Mouse (Mus musculus) CD8-positive naive resting alpha-beta T cell, adult 2 months (primary cell): Measurements from ENCODE around the gene Dpagt1.
"Not testable (repeated sequence)": the region's sequence is repeated elsewhere in the genome, so short reads cannot be mapped to it uniquely, and the experiment has no call there.

ENCODE experiments used
- DNase-seq, 2 experiments: peaks; one replicate each; pipeline ENCODE4 v3.0.0; 2022; ENCODE audit warnings: low read depth in 2 of 2, low spot score in 2 of 2

The Dpagt1 gene

DNA sequence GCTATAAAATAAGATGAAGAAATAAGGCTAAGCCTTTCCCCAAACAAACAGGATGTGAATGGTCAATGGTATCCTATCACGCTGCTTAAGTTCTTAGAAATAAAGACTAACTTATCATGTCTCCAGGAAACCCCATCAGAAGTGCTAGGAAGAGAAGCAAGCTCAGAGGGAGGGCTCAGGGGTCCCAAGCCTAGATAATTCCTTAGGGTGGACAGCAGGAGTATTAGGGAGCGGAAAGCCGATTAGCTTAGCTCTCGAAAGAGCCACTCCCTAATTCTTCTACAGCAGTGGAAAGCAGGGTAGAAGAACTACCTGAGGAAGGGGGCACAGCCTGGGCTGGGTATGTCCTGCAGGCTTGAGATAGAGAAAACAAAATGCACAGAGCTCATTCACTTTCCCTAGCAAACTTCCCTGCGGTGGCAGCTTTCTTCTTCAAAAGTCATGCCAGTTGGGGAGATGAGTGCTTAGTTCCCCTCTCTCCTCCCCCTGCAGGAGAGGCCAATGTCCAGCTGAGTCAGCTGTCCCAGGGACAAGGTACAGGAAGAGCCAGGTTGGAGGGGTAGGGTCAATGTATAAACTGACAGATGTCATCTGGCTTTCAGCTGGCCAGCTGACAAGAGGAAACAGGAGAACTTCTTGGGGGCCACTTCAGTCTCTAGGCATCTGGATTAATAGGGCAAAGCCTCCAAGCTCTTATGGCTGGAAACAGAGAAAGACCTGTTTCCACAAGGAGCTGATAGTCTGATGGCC lies 7.6 kb upstream of the Dpagt1 start:
- no peak for DNase-seq

GRCm38 (mm10) chr9:44318826-44319095 lies 7.1 kb upstream of the Dpagt1 start:
- DNase-seq = no peak

- peak in 1 of 2 experiments; percentile 27 for DNase-seq
These were observed 6.5 kb upstream of the Dpagt1 start for GRCm38 (mm10) chr9:44319105-44319886.

DNA sequence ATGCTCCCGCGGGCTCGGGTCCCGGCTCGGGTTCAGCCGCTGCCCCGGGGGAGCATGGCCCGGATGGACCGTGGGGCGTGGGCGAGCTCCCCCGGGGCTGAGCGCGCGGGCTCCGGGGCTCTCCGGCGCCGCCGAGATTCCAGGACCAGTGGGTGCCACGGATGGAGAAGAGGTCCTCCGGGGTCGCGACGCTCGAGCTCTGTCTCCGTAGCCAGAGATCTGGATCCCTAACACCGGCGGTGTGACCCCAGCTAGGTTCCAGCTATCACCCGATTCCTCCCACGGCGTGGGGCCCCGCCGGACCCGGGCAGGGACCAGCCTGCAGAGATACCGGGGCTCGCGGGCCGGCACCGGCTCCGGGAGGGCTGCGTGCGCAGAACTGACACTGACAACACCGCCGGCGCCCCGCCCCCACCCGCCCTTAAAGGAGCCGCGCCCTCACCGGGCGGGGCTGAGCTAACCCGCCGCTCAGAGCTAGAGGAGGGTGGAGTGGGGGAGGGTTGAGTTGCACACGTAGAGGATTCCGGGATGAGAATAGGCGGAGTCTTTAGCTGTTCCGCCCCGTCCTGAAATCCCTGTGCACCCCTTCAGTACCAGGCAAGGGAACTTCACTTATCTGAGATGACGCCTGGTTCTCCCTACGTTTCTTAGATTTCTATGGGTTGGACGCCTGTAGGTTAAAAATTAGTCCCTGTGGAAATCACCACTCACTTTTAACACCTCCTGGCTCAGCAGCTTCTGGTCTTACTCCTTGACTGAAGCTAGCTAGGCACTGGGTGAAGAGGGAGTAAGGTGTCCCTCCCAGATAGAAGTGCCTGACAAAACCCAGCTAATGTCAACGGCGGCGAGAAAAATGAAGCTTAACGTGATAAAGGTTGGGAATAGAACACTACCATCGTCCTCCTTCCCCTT lies 5.7 kb upstream of the Dpagt1 start, which contains the start of gene C2cd2l:
Gene C2cd2l (minus strand): TSS at position 399 of the 912 bp plus-strand sequence.
- peak; percentile 54 to 64 for DNase-seq

DNA sequence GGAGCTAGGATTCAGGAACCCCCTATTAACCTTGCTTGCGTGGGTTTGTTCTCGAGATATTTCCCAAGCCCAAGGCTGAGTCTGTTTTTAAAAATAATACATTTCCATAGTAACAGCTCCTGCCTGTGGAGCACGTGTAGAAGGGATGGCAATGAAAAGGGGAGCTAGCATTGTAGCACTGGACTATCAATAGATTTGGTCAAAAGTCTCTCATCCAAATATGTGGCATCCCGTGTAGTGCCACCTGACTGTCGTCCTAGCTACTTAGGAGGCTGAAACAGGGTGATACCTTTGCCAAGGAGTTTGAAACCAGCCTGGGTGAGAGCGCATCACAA lies 5.1 kb upstream of the Dpagt1 start:
- no peak for DNase-seq

DNA sequence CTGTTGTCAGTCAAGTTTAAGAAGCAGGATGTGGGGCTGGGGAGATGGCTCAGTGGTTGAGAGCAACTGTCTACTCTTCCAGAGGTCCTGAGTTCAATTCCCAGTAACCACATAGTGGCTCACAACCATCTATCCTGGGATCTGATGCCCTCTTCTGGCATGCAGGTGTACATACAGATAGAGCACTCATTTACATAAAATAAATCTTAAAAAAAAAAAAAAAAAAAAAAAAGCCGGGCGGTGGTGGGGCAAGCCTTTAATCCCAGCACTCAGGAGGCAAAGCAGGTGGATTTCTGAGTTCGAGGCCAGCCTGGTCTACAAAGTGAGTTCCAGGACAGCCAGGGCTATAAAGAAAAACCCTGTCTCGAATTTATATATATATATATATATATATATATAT lies 2.2 kb upstream of the Dpagt1 start:
- not testable (repeated sequence) for DNase-seq

- DNase-seq = no peak
These were observed 1.7 kb upstream of the Dpagt1 start for GRCm38 (mm10) chr9:44324147-44324546.

GRCm38 (mm10) chr9:44325032-44325767 lies 619 bp upstream of the Dpagt1 start:
- not testable (repeated sequence) for DNase-seq

GRCm38 (mm10) chr9:44326371-44327063 lies 698 bp downstream of the Dpagt1 start:
- peak; percentile 62 to 64 for DNase-seq

DNA sequence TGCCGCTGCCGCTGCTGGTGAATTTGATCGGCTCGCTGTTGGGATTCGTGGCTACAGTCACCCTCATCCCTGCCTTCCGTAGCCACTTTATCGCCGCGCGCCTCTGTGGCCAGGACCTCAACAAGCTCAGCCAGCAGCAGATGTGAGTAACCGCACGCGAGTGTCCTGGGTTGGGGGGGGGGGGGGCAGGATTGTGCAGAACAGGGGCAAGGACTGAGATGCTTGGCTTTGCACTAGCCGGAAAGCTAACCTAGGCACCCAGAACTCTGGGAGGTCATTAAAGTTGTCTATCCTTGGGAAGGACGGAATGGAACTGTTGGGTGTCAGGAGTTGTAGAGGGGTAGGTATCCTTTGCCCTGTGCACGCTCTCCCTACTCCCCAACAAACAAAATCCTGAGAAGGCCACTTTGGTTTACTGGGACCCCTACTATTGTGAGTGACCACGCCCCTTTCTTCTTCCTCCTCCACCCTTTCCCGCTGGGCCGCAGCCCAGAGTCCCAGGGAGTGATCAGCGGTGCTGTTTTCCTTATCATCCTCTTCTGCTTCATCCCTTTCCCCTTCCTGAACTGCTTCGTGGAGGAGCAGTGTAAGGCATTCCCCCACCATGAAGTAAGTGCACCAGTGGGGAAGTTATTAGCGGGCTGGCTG lies 1.4 kb downstream of the Dpagt1 start:
- DNase-seq = no peak

- DNase-seq = no peak
These were observed 2.1 kb downstream of the Dpagt1 start for GRCm38 (mm10) chr9:44327926-44328325.

- DNase-seq = no peak
These were observed 4.9 kb downstream of the Dpagt1 start for GRCm38 (mm10) chr9:44330736-44331135.

DNA sequence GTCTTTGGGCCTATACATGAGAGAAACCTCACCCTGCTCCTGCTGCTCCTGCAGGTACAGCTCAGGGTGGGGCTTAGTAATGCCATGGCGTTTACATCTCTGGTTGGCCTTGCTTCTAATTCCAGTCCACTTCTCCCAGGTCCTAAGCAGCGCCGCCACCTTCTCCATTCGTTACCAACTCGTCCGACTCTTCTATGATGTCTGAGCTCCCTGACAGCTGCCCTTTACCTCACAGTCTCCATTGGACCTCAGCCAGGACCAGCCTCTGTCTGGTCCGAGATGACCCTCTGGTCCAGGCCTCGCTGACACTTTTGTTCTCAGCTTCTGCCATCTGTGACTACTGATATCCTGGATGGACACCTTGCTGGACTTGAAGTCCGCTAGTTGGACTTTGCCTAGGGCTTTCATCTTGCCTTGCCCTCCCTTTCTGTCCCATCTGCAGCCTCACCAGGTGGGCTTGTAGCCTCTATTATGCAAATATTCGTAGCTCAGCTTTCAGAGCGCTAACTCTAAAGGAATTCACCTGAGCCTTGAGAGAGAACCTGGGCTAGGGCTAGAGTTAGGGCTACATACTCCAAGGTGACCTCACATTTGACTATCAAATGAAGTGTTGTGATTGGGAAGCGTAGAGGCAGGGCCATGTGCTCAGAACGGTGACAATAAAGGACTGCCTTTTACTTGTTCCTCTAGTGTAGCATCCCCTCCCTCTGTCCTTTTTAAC lies 7.3 kb downstream of the Dpagt1 start:
- no peak for DNase-seq

DNA sequence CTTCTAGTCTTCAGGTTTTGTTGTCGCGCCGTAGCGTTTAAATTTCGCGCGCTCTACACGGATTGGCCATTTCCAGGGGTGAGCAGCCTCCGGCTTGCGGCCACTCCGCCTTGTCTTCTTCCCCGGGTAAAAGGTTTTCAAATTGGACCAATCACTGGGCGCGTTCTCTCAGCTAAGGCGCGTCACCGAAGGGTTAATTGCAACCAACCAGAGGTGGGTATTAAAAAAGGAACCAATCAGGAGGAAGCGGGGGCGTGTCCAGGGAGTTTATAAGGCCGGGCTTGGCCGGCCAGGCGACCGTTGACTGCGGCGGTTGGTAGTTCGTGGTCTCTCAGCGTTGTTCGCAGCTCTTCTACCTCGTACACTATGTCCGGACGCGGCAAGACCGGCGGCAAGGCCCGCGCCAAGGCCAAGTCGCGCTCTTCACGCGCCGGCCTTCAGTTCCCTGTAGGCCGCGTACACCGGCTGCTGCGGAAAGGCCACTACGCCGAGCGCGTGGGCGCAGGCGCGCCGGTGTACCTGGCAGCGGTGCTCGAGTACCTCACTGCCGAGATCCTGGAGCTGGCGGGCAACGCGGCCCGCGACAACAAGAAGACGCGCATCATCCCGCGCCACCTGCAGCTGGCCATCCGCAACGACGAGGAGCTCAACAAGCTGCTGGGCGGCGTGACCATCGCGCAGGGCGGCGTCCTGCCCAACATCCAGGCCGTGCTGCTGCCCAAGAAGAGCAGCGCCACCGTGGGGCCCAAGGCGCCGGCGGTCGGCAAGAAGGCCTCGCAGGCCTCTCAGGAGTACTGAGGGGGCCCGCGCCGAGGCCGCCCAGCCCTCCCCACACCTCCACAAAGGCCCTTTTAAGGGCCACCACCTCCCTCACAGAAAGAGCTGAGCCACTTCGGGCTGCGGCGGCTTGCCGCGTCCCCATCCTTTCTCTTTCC lies 8.8 kb downstream of the Dpagt1 start, which contains the start of gene H2afx:
Gene H2afx (plus strand): TSS at position 299 of the 935 bp plus-strand sequence.
- DNase-seq = peak; percentile 96 to 97

DNA sequence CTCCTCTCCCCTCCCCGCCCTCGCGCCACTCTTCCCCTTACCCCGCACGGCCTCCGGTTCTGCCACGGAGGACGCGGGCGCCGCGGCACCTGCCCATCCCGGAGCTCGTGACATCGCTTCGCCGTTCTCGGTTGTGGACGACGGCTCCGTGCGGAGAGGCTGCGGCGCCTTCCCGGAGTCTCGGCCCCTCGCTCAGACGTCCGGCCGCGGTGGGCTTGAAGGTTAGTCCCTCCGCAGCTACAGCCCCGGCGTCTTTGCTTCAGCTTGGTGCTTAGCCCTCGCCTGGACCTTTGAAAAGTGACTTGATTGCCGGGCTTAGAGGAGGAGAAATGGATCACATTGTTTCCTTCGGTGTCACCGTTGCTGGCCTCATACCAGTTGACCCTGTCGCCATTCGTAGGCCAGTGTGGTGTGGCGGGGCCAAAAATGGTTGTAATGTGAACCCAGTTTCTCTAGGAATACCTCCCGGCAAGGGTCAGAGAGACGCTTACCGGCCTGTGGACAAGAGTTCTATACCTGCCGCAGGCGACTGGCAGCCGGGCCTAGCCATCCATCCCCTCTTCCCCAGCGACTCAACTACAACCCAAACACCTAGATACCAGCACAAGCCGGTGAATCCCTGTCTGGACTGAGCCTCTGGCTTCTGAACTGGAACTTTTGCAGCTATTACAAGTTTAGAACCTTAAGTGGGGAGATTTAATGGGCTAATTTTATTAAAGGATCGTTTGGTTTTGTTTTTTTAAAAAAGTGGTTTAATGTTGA lies 9.7 kb downstream of the Dpagt1 start:
- DNase-seq = no peak

GRCm38 (mm10) chr9:44336093-44336406 lies 10.2 kb downstream of the Dpagt1 start:
- no peak for DNase-seq

DNA sequence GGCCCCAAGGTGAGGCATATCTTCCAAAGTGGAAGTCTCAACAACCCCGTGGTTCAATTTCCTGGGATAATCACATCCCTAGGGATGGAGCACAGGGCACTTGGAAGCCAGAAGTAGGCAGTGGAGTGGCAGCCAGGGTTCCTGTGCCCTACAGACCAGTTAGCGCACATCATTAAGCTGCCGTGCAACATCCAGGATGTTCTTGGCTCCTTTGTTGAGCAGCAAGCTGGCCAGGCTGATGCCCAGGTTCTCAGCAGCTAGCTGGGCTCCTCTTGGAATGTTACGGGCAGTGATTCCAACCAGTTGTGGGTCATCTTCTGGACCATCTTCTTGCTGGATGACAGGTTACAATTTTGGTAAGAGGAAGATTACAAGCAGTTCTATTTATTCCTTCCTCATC lies 10.7 kb downstream of the Dpagt1 start:
- not testable (repeated sequence) for DNase-seq
